In the genomic region with DNA sequence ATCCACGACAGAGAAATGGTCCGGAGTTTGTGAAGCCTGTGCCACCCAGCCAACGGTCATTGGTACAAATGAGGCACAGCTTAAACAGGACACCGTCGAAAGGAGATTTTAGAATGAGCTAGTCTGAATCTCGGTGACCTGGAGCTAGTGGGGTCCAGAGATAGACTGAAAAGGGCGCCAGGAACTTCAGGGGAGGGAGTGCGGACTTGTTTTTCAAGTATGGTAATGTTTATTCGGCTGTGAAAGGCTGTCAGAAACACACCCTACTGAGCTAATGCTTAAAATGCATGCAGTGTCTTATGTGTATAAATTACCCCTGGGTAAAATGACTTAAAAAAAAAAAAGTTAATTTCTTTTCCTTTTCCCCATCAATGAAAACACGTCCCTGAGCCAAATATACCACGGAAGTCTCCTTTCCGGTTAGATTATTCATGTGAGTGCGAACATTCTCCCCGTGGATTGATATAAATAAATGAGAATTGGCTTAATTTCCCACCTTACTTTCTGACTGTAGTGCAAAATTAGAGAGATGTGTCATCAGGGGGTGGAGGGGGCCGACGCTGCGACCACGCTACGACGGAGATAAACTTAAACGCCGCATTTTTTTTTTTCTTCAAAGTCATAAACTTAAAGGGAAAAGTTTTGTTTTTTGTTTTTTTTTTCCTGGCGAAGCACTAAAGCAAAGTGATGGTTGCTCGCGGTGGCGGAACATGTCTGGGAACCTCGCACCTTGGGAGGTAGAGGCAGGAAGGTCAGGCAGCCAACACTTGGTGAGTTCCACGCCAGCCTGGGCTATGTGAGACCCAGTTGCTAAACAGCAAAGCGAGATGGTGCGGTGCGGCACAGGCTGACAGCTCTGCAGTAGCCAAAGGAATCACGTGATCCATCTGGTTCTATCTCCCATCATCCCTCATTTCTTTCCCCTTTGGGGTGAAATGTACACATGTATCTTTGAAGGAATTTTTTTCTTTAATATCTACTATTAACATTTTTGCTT, we compare ENCODE assay signal across 9 mouse cellular contexts. TPM values are rescaled to one million over a fixed set of nuclear protein-coding genes. Genes with fewer than 3 reads are reported as not detected.
DNase-seq lines count a peak whose midpoint lies in the region; ATAC-seq and TF ChIP-seq lines count a peak whose summit lies in the region.
"Had no signal": no experiment of that assay in that cellular context is flagged by ENCODE, and none has a peak within 500 bp of the region (broad histone marks: within the 10 kb centered on the region; RNA-seq: fewer than 3 reads in every experiment).

No protein-coding gene starts in this region.

- ATAC-seq in forebrain, embryonic 11.5 days (replicated peaks; ENCODE audit: low FRiP score): no peak
- no peak for ATAC-seq in lung, postnatal 0 days
- ATAC-seq in intestine, embryonic 15.5 days: 0 out of 2 replicates have a peak, but pooled peaks have one; percentile 43
- no peak for ATAC-seq in neural tube, embryonic 13.5 days (ENCODE audit: low read depth)
- ATAC-seq: inflammation-experienced regulatory T-cells, adult 6 months had no signal

- H3K27ac ChIP-seq in forebrain, embryonic 10.5 days: no peak overlapping the region
- no peak overlapping the region for H3K27ac ChIP-seq in forebrain, embryonic 11.5 days (ENCODE audit: low read depth, low read length)
- no peak overlapping the region for H3K27ac ChIP-seq in lung, postnatal 0 days (ENCODE audit: low read length)
- H3K27ac ChIP-seq in intestine, embryonic 15.5 days: no peak overlapping the region
- no peak overlapping the region for H3K27ac ChIP-seq in neural tube, embryonic 13.5 days (replicated peaks)

- TF ChIP-seq CTCF in lung, postnatal 0 days (IDR thresholded peaks at IDR 0.05): no peak

- peak overlapping the region; percentile 19; the same call in 1 of the 2 replicates for H3K4me3 ChIP-seq in forebrain, embryonic 10.5 days
- H3K4me3 ChIP-seq in forebrain, embryonic 11.5 days (ENCODE audit: low read depth, low read length): no peak overlapping the region
- H3K4me3 ChIP-seq in lung, postnatal 0 days (ENCODE audit: low read depth, low read length): peak overlapping the region; percentile 15; the same call in 1 of the 2 replicates
- 0 out of 2 replicates have a peak overlapping the region, but pooled peaks have one; percentile 10 for H3K4me3 ChIP-seq in intestine, embryonic 15.5 days (replicated peaks)
- no peak overlapping the region for H3K4me3 ChIP-seq in neural tube, embryonic 13.5 days

- WGBS in forebrain, embryonic 10.5 days: 22% methylated on average over 32 of the region's 32 CpGs
- WGBS in forebrain, embryonic 11.5 days: 22% methylated on average over 32 of the region's 32 CpGs
- 10% methylated on average over 32 of the region's 32 CpGs for WGBS in lung, postnatal 0 days
- 13% methylated on average over 32 of the region's 32 CpGs for WGBS in intestine, embryonic 15.5 days
- 25% methylated on average over 32 of the region's 32 CpGs for WGBS in neural tube, embryonic 13.5 days

- intact Hi-C loops in left cerebral cortex, postnatal 4 days (cut with DNase I): no loop called here

- no peak for DNase-seq in forebrain, embryonic 10.5 days (ENCODE audit: extremely low spot score, low spot score)
- no peak for DNase-seq in forebrain, embryonic 11.5 days (ENCODE audit: low spot score)
- DNase-seq in lung, postnatal 0 days (ENCODE audit: low spot score): peak; percentile 27
- no peak for DNase-seq in lung, postnatal 4 days
- DNase-seq in left cerebral cortex, postnatal 4 days: no peak
- DNase-seq in gastrocnemius, adult 8-10 months (ENCODE audit: low spot score in 2 of 2): no peak

- H3K9me3 ChIP-seq in forebrain, embryonic 10.5 days: no peaks in the 10 kb centered on the region
- H3K9me3 ChIP-seq in forebrain, embryonic 11.5 days (ENCODE audit: control insufficient read depth, low read length): no peaks in the 10 kb centered on the region
- H3K9me3 ChIP-seq in lung, postnatal 0 days (ENCODE audit: low read length): no peaks in the 10 kb centered on the region
- no peaks in the 10 kb centered on the region for H3K9me3 ChIP-seq in intestine, embryonic 15.5 days
- H3K9me3 ChIP-seq in neural tube, embryonic 13.5 days: no peaks in the 10 kb centered on the region

- H3K27me3 ChIP-seq in forebrain, embryonic 10.5 days (ENCODE audit: poor library complexity, severe bottlenecking): peaks cover 23% of the 10 kb centered on the region
- no peaks in the 10 kb centered on the region for H3K27me3 ChIP-seq in forebrain, embryonic 11.5 days (ENCODE audit: control insufficient read depth, insufficient read depth, low read length)
- no peaks in the 10 kb centered on the region for H3K27me3 ChIP-seq in lung, postnatal 0 days (replicated peaks; ENCODE audit: insufficient read depth, low read length)
- no peaks in the 10 kb centered on the region for H3K27me3 ChIP-seq in intestine, embryonic 15.5 days (replicated peaks)
- no peaks in the 10 kb centered on the region for H3K27me3 ChIP-seq in neural tube, embryonic 13.5 days

- peaks cover 8% of the 10 kb centered on the region for H3K4me1 ChIP-seq in forebrain, embryonic 10.5 days
- H3K4me1 ChIP-seq in forebrain, embryonic 11.5 days (replicated peaks; ENCODE audit: control insufficient read depth, insufficient read depth, low read length): no peaks in the 10 kb centered on the region
- peaks cover 6% of the 10 kb centered on the region; the same call in 1 of the 2 replicates for H3K4me1 ChIP-seq in lung, postnatal 0 days (ENCODE audit: insufficient read depth, low read depth, low read length)
- H3K4me1 ChIP-seq in intestine, embryonic 15.5 days (replicated peaks): no peaks in the 10 kb centered on the region; the same call in 1 of the 2 replicates
- peaks cover 4% of the 10 kb centered on the region; the same call in 1 of the 2 replicates for H3K4me1 ChIP-seq in neural tube, embryonic 13.5 days (replicated peaks)

- H3K4me2 ChIP-seq in forebrain, embryonic 11.5 days (ENCODE audit: low read depth, low read length, severe bottlenecking): no peak overlapping the region
- peak overlapping the region; percentile 47 for H3K4me2 ChIP-seq in lung, postnatal 0 days (replicated peaks; ENCODE audit: low read depth, low read length)
- peak overlapping the region; percentile 34 for H3K4me2 ChIP-seq in intestine, embryonic 15.5 days (replicated peaks)
- H3K4me2 ChIP-seq in neural tube, embryonic 13.5 days: peak overlapping the region; percentile 19

- no peak for TF ChIP-seq EP300 in lung, postnatal 0 days (IDR thresholded peaks at IDR 0.05)

- no peaks in the 10 kb centered on the region for H3K36me3 ChIP-seq in forebrain, embryonic 10.5 days (replicated peaks)
- H3K36me3 ChIP-seq in forebrain, embryonic 11.5 days (ENCODE audit: control insufficient read depth, insufficient read depth, low read length): no peaks in the 10 kb centered on the region
- no peaks in the 10 kb centered on the region for H3K36me3 ChIP-seq in lung, postnatal 0 days (ENCODE audit: insufficient read depth, low read length)
- H3K36me3 ChIP-seq in intestine, embryonic 15.5 days: no peaks in the 10 kb centered on the region
- no peaks in the 10 kb centered on the region for H3K36me3 ChIP-seq in neural tube, embryonic 13.5 days

- no peak overlapping the region for H3K9ac ChIP-seq in forebrain, embryonic 11.5 days (ENCODE audit: low read length)
- no peak overlapping the region for H3K9ac ChIP-seq in lung, postnatal 0 days (replicated peaks; ENCODE audit: low read depth)
- no peak overlapping the region for H3K9ac ChIP-seq in intestine, embryonic 15.5 days
- no peak overlapping the region for H3K9ac ChIP-seq in neural tube, embryonic 13.5 days

RNA-seq across cellular contexts. Expression of gene Pim1, which starts 12.4 kb away (rescaled TPM):
- 32.2 and 33.1 TPM in 2 replicates for polyA plus RNA-seq in forebrain, embryonic 10.5 days (2016; fragmentation: Nextera tagmentation; extraction: Ambion mirVana)
- 21.1 and 22.5 TPM in 2 replicates for polyA plus RNA-seq in forebrain, embryonic 11.5 days (2014; fragmentation: Nextera tagmentation; extraction: Ambion mirVana)
- 30.0 and 49.5 TPM in 2 replicates for polyA plus RNA-seq in lung, postnatal 0 days (2015; fragmentation: Nextera tagmentation; extraction: Ambion mirVana)
- polyA plus RNA-seq in intestine, embryonic 15.5 days (2015; fragmentation: Nextera tagmentation; extraction: Ambion mirVana): 13.4 TPM in 2 replicates
- polyA plus RNA-seq in neural tube, embryonic 13.5 days (2015; fragmentation: Nextera tagmentation; extraction: Ambion mirVana): 12.4 and 14.4 TPM in 2 replicates
- total RNA-seq in left cerebral cortex, postnatal 4 days (2021): 10 to 100 TPM; 10.5 to 12.3 TPM
- total RNA-seq in gastrocnemius, adult 8-10 months (2022): 10 to 100 TPM in 2 of 4 experiments, 1 to 10 TPM in 2; 8.6 to 18.9 (median 11.3) TPM

RNA-seq across cellular contexts. Expression of gene Gm17657, which starts 46.5 kb away (rescaled TPM):
- polyA plus RNA-seq in forebrain, embryonic 10.5 days (2016; fragmentation: Nextera tagmentation; extraction: Ambion mirVana): not detected in 2 replicates
- polyA plus RNA-seq in forebrain, embryonic 11.5 days (2014; fragmentation: Nextera tagmentation; extraction: Ambion mirVana): not detected in 2 replicates
- polyA plus RNA-seq in lung, postnatal 0 days (2015; fragmentation: Nextera tagmentation; extraction: Ambion mirVana): not detected in 2 replicates
- not detected in 2 replicates for polyA plus RNA-seq in intestine, embryonic 15.5 days (2015; fragmentation: Nextera tagmentation; extraction: Ambion mirVana)
- not detected in 2 replicates for polyA plus RNA-seq in neural tube, embryonic 13.5 days (2015; fragmentation: Nextera tagmentation; extraction: Ambion mirVana)
- total RNA-seq in left cerebral cortex, postnatal 4 days (2021): not detected
- not detected for total RNA-seq in gastrocnemius, adult 8-10 months (2022)

RNA-seq across cellular contexts. Expression of gene Tbc1d22b, which starts 46.6 kb away (rescaled TPM):
- polyA plus RNA-seq in forebrain, embryonic 10.5 days (2016; fragmentation: Nextera tagmentation; extraction: Ambion mirVana): 18.3 and 19.3 TPM in 2 replicates
- 20.9 and 21.9 TPM in 2 replicates for polyA plus RNA-seq in forebrain, embryonic 11.5 days (2014; fragmentation: Nextera tagmentation; extraction: Ambion mirVana)
- 5.9 and 6.7 TPM in 2 replicates for polyA plus RNA-seq in lung, postnatal 0 days (2015; fragmentation: Nextera tagmentation; extraction: Ambion mirVana)
- 13.1 and 13.8 TPM in 2 replicates for polyA plus RNA-seq in intestine, embryonic 15.5 days (2015; fragmentation: Nextera tagmentation; extraction: Ambion mirVana)
- polyA plus RNA-seq in neural tube, embryonic 13.5 days (2015; fragmentation: Nextera tagmentation; extraction: Ambion mirVana): 24.4 and 24.7 TPM in 2 replicates
- 10 to 100 TPM; 45.0 to 46.2 TPM for total RNA-seq in left cerebral cortex, postnatal 4 days (2021)
- total RNA-seq in gastrocnemius, adult 8-10 months (2022): 10 to 100 TPM in 2 of 4 experiments, 1 to 10 TPM in 2; 9.4 to 13.6 (median 10.0) TPM

RNA-seq across cellular contexts. Expression of gene Tmem217, which starts 49.2 kb away (rescaled TPM):
- polyA plus RNA-seq in forebrain, embryonic 10.5 days (2016; fragmentation: Nextera tagmentation; extraction: Ambion mirVana): 1.0 and 1.2 TPM in 2 replicates
- 0.55 and 0.71 TPM in 2 replicates for polyA plus RNA-seq in forebrain, embryonic 11.5 days (2014; fragmentation: Nextera tagmentation; extraction: Ambion mirVana)
- 0.31 and 0.76 TPM in 2 replicates for polyA plus RNA-seq in lung, postnatal 0 days (2015; fragmentation: Nextera tagmentation; extraction: Ambion mirVana)
- 0.49 and 0.80 TPM in 2 replicates for polyA plus RNA-seq in intestine, embryonic 15.5 days (2015; fragmentation: Nextera tagmentation; extraction: Ambion mirVana)
- 1.1 and 1.9 TPM in 2 replicates for polyA plus RNA-seq in neural tube, embryonic 13.5 days (2015; fragmentation: Nextera tagmentation; extraction: Ambion mirVana)
- not detected for total RNA-seq in left cerebral cortex, postnatal 4 days (2021)
- total RNA-seq in gastrocnemius, adult 8-10 months (2022): not detected

Comparison
In these comparisons a context has a peak if more than half of its experiments do, and no peak if none do; other contexts are left out.
1. H3K4me3 ChIP-seq: peak in forebrain, embryonic 10.5 days (single experiment), lung, postnatal 0 days (single experiment) and intestine, embryonic 15.5 days (single experiment); none in forebrain, embryonic 11.5 days (single experiment) and neural tube, embryonic 13.5 days (single experiment).